23 mouse cellular contexts compared by ENCODE assay signal in genomic region chr1:141948055-141948454, GRCm38 (mm10).
DNase-seq lines count a peak whose midpoint lies in the region; ATAC-seq and TF ChIP-seq lines count a peak whose summit lies in the region.
"Had no signal": no experiment of that assay in that cellular context is flagged by ENCODE, and none has a peak within 500 bp of the region (broad histone marks: within the 10 kb centered on the region; RNA-seq: fewer than 3 reads in every experiment).

No protein-coding gene starts in this region.

- no peak for ATAC-seq in lung, postnatal 0 days
- ATAC-seq in granulocyte monocyte progenitor cell, adult 5-6 weeks (replicated peaks; ENCODE audit: poor library complexity, severe bottlenecking): peak; percentile 62
- no peak for ATAC-seq in megakaryocyte, adult 5-6 weeks (ENCODE audit: poor library complexity, severe bottlenecking)
- ATAC-seq: activated CD4-positive, CD25-positive, alpha-beta regulatory T cell, adult 4 months; forebrain, embryonic 14.5 days; forebrain, embryonic 16.5 days; Patski had no signal

- no peak overlapping the region for H3K27ac ChIP-seq in lung, postnatal 0 days (ENCODE audit: low read length)
- H3K27ac ChIP-seq: embryonic facial prominence, embryonic 13.5 days; embryonic facial prominence, embryonic 15.5 days; forebrain, embryonic 10.5 days; forebrain, embryonic 12.5 days had no signal

- TF ChIP-seq CTCF in lung, postnatal 0 days (IDR thresholded peaks at IDR 0.05): no peak

- no peak overlapping the region for H3K4me3 ChIP-seq in lung, postnatal 0 days (ENCODE audit: low read depth, low read length)
- H3K4me3 ChIP-seq: embryonic facial prominence, embryonic 13.5 days; embryonic facial prominence, embryonic 15.5 days; erythroblast, embryonic 14.5 days; forebrain, embryonic 10.5 days; forebrain, embryonic 12.5 days had no signal

- H3K36me3 ChIP-seq in lung, postnatal 0 days (ENCODE audit: insufficient read depth, low read length): no peaks in the 10 kb centered on the region
- H3K36me3 ChIP-seq: embryonic facial prominence, embryonic 13.5 days; embryonic facial prominence, embryonic 15.5 days; forebrain, embryonic 10.5 days; forebrain, embryonic 12.5 days had no signal

- no peak for TF ChIP-seq EP300 in lung, postnatal 0 days (IDR thresholded peaks at IDR 0.05)

- WGBS in lung, postnatal 0 days: 74% methylated on average over 1 of the region's 1 CpGs

- peak; percentile 4 for DNase-seq in lung, postnatal 0 days (ENCODE audit: low spot score)
- DNase-seq in lung, postnatal 25 days (ENCODE audit: low spot score): no peak
- DNase-seq in adrenal gland, postnatal 14 days: no peak
- DNase-seq: adrenal gland, adult 8-10 months; adrenal gland, postnatal 25 days; cerebellum, adult 11 months; cerebellum, adult 18-20 months; cerebellum, adult 8-10 months; cerebellum, adult 9-11 months; cerebellum, postnatal 14 days; cerebellum, postnatal 36 days; embryo, embryonic 11 days had no signal

- no peaks in the 10 kb centered on the region for H3K4me1 ChIP-seq in lung, postnatal 0 days (ENCODE audit: insufficient read depth, low read depth, low read length)
- H3K4me1 ChIP-seq: embryonic facial prominence, embryonic 13.5 days; embryonic facial prominence, embryonic 15.5 days; forebrain, embryonic 10.5 days; forebrain, embryonic 12.5 days had no signal

- H3K9me3 ChIP-seq in lung, postnatal 0 days (ENCODE audit: low read length): no peaks in the 10 kb centered on the region
- H3K9me3 ChIP-seq: embryonic facial prominence, embryonic 13.5 days; embryonic facial prominence, embryonic 15.5 days; forebrain, embryonic 10.5 days; forebrain, embryonic 12.5 days had no signal

- H3K9ac ChIP-seq in lung, postnatal 0 days (replicated peaks; ENCODE audit: low read depth): no peak overlapping the region
- H3K9ac ChIP-seq: embryonic facial prominence, embryonic 13.5 days; embryonic facial prominence, embryonic 15.5 days; forebrain, embryonic 12.5 days had no signal

- no peaks in the 10 kb centered on the region for H3K27me3 ChIP-seq in lung, postnatal 0 days (replicated peaks; ENCODE audit: insufficient read depth, low read length)
- H3K27me3 ChIP-seq: embryonic facial prominence, embryonic 13.5 days; embryonic facial prominence, embryonic 15.5 days; forebrain, embryonic 12.5 days; Patski had no signal

- no peak overlapping the region for H3K4me2 ChIP-seq in lung, postnatal 0 days (replicated peaks; ENCODE audit: low read depth, low read length)
- H3K4me2 ChIP-seq: embryonic facial prominence, embryonic 13.5 days; embryonic facial prominence, embryonic 15.5 days; forebrain, embryonic 12.5 days had no signal
